Mouse (Mus musculus) brain, embryonic 18.5 days (tissue): ENCODE measurements around the gene Jak1.

Source experiments
- DNase-seq: peaks from one replicate; pipeline ENCODE4 v3.0.0-alpha.2; 2012; ENCODE audit warnings: low read depth, low spot score

Gene Jak1

GRCm38 (mm10) chr4:101192241-101192976 is 72.7 kb downstream of the Jak1 start:
- DNase-seq, result no peak

- DNase-seq, result no peak
These were observed 77.7 kb downstream of the Jak1 start for GRCm38 (mm10) chr4:101187381-101187780.

GRCm38 (mm10) chr4:101186591-101186990 is 78.5 kb downstream of the Jak1 start:
- no peak for DNase-seq

GRCm38 (mm10) chr4:101185216-101185615 is 79.9 kb downstream of the Jak1 start:
- DNase-seq, result no peak

GRCm38 (mm10) chr4:101182603-101183011 is 82.5 kb downstream of the Jak1 start:
- no peak for DNase-seq

- DNase-seq, result no peak
These were observed 84.4 kb downstream of the Jak1 start for GRCm38 (mm10) chr4:101180681-101181080.

GRCm38 (mm10) chr4:101179836-101180235 is 85.2 kb downstream of the Jak1 start:
- DNase-seq, result no peak

GRCm38 (mm10) chr4:101179076-101179475 is 86.0 kb downstream of the Jak1 start:
- DNase-seq, result no peak

GRCm38 (mm10) chr4:101177796-101178195 is 87.3 kb downstream of the Jak1 start:
- DNase-seq, result no peak

- DNase-seq, result no peak
These were observed 89.0 kb downstream of the Jak1 start for GRCm38 (mm10) chr4:101176123-101176522.

- DNase-seq, result no peak
These were observed 90.0 kb downstream of the Jak1 start for GRCm38 (mm10) chr4:101174916-101175625.

- DNase-seq, result no peak
These were observed 92.3 kb downstream of the Jak1 start for GRCm38 (mm10) chr4:101172738-101173137.

GRCm38 (mm10) chr4:101168189-101168778 is 96.8 kb downstream of the Jak1 start:
- DNase-seq, result no peak

- no peak for DNase-seq
These were observed 97.3 kb downstream of the Jak1 start for GRCm38 (mm10) chr4:101167777-101168176.

- DNase-seq, result no peak
These were observed 99.3 kb downstream of the Jak1 start for GRCm38 (mm10) chr4:101165776-101166175.

- DNase-seq, result no peak
These were observed 100.4 kb downstream of the Jak1 start for GRCm38 (mm10) chr4:101164673-101165072.

- DNase-seq, result no peak
These were observed 100.9 kb downstream of the Jak1 start for GRCm38 (mm10) chr4:101164189-101164588.

- DNase-seq, result no peak
These were observed 104.3 kb downstream of the Jak1 start for GRCm38 (mm10) chr4:101160821-101161220.

- DNase-seq, result no peak
These were observed 105.8 kb downstream of the Jak1 start for GRCm38 (mm10) chr4:101159191-101159764.

- DNase-seq, result no peak
These were observed 106.8 kb downstream of the Jak1 start for GRCm38 (mm10) chr4:101158282-101158681.

GRCm38 (mm10) chr4:101157476-101157875 is 107.6 kb downstream of the Jak1 start:
- no peak for DNase-seq

GRCm38 (mm10) chr4:101155541-101155940 is 109.5 kb downstream of the Jak1 start:
- no peak for DNase-seq
